Mouse (Mus musculus) kidney, embryonic 14.5 days (tissue): Measurements from ENCODE around the gene Chga. TPM values are rescaled to one million over a fixed set of nuclear protein-coding genes. Genes with fewer than 3 reads are reported as not detected.

Source experiments
- ATAC-seq: fragments of 200-750 bp; cut with Nextera tagmentation; 2 replicates; pipeline ENCODE4 v1.8.0; 2017; ENCODE audit warnings: moderate number of reproducible peaks, mild to moderate bottlenecking, moderate TSS enrichment, moderate library complexity; ENCODE audit not compliant: low FRiP score, low TSS enrichment
- H3K27ac ChIP-seq: fragments of 300-500 bp; sonication (generic); 2 replicates; pipeline ENCODE4 v1.5.1; 2014; ENCODE audit warnings: low read depth, mild to moderate bottlenecking, low read length, moderate library complexity, mixed read lengths
- H3K27me3 ChIP-seq: fragments of 300-500 bp; sonication (generic); 2 replicates; pipeline ENCODE4 v1.6.1; 2014; ENCODE audit warnings: mild to moderate bottlenecking, low read length; ENCODE audit not compliant: control insufficient read depth, insufficient read depth
- H3K36me3 ChIP-seq: fragments of 300-500 bp; sonication (generic); 2 replicates; pipeline ENCODE4 v1.6.1; 2014; ENCODE audit warnings: low read length, mixed read lengths; ENCODE audit not compliant: control insufficient read depth, insufficient read depth
- H3K4me1 ChIP-seq: fragments of 300-500 bp; sonication (generic); 2 replicates; pipeline ENCODE4 v1.6.1; 2014; ENCODE audit warnings: low read length, mixed read lengths; ENCODE audit not compliant: control insufficient read depth, insufficient read depth
- H3K4me2 ChIP-seq: fragments of 300-500 bp; sonication (generic); replicated peaks from 2 replicates; pipeline ENCODE4 v1.6.1; 2014; ENCODE audit warnings: low read depth, mild to moderate bottlenecking, low read length
- H3K4me3 ChIP-seq: fragments of 300-500 bp; sonication (generic); 2 replicates; pipeline ENCODE4 v1.5.1; 2014; ENCODE audit warnings: mild to moderate bottlenecking, low read length
- H3K9ac ChIP-seq: fragments of 300-500 bp; sonication (generic); 2 replicates; pipeline ENCODE4 v1.6.1; 2014; ENCODE audit warnings: low read depth, mild to moderate bottlenecking, low read length, moderate library complexity
- H3K9me3 ChIP-seq: fragments of 300-500 bp; sonication (generic); 2 replicates; pipeline ENCODE4 v1.6.1; 2016; ENCODE audit warnings: low read length; ENCODE audit not compliant: control insufficient read depth
- WGBS: fragments of 180-500 bp; shearing (Covaris S2); extraction: QIAGEN DNeasy Blood & Tissue Kit; methylation state at CpG from one replicate; pipeline ENCODE4 v1.1.7; 2014; 5-methylcytosine and 5-hydroxymethylcytosine counted together
- polyA plus RNA-seq: library from polyadenylated mRNA; unstranded; fragments of >200 nt; fragmentation: Nextera tagmentation; extraction: Ambion mirVana; gene quantifications from 2 replicates; pipeline ENCODE4 v1.2.1, GENCODE M21; 2014

Gene Chga
- polyA plus RNA-seq, 1 experiment from 2014 or later = 0.73 TPM

GRCm38 (mm10) chr12:102521777-102522319, 32.9 kb upstream of the Chga start:
- peak; percentile 57; the same call in 1 of the 2 replicates for ATAC-seq
- H3K27me3 ChIP-seq = no peaks in the 10 kb centered on the region
- 25% methylated on average over 13 of the region's 13 CpGs for WGBS
- H3K9ac ChIP-seq = no peak overlapping the region
- H3K4me3 ChIP-seq = no peak overlapping the region
- no peaks in the 10 kb centered on the region for H3K36me3 ChIP-seq
- H3K9me3 ChIP-seq = no peaks in the 10 kb centered on the region
- H3K4me1 ChIP-seq = peaks cover 4% of the 10 kb centered on the region; the same call in 1 of the 2 replicates
- H3K4me2 ChIP-seq = no peak overlapping the region
- no peak overlapping the region for H3K27ac ChIP-seq

GRCm38 (mm10) chr12:102524216-102524615, 30.6 kb upstream of the Chga start:
- H3K27me3 ChIP-seq = no peaks in the 10 kb centered on the region
- no peak overlapping the region for H3K4me3 ChIP-seq
- H3K4me2 ChIP-seq = no peak overlapping the region
- 54% methylated on average over 3 of the region's 3 CpGs for WGBS
- H3K4me1 ChIP-seq = peaks cover 4% of the 10 kb centered on the region; the same call in 1 of the 2 replicates
- H3K27ac ChIP-seq = no peak overlapping the region
- ATAC-seq = no peak
- H3K36me3 ChIP-seq = no peaks in the 10 kb centered on the region
- no peaks in the 10 kb centered on the region for H3K9me3 ChIP-seq
- no peak overlapping the region for H3K9ac ChIP-seq

GRCm38 (mm10) chr12:102524760-102525159, 30.0 kb upstream of the Chga start:
- Histone ChIP-seq H3K36me3 (no peaks in the 10 kb centered on the region), H3K4me3 (no peak overlapping the region), H3K27me3 (no peaks in the 10 kb centered on the region), H3K9me3 (no peaks in the 10 kb centered on the region), H3K9ac (no peak overlapping the region), H3K4me2 (no peak overlapping the region), H3K4me1 (peaks cover 4% of the 10 kb centered on the region; the same call in 1 of the 2 replicates), H3K27ac (no peak overlapping the region)
- 24% methylated on average over 6 of the region's 6 CpGs for WGBS
- ATAC-seq = 0 out of 2 replicates have a peak, but pooled peaks have one; percentile 35

- no peak overlapping the region for H3K4me3 ChIP-seq
- H3K27ac ChIP-seq = no peak overlapping the region
- H3K9me3 ChIP-seq = no peaks in the 10 kb centered on the region
- ATAC-seq = no peak
- no peaks in the 10 kb centered on the region for H3K36me3 ChIP-seq
- 70% methylated on average over 5 of the region's 5 CpGs for WGBS
- H3K4me2 ChIP-seq = no peak overlapping the region
- no peaks in the 10 kb centered on the region for H3K4me1 ChIP-seq
- H3K27me3 ChIP-seq = no peaks in the 10 kb centered on the region
- H3K9ac ChIP-seq = no peak overlapping the region
Measured at GRCm38 (mm10) chr12:102527989-102528388, 26.8 kb upstream of the Chga start.

GRCm38 (mm10) chr12:102535796-102536195, 19.0 kb upstream of the Chga start:
- Histone ChIP-seq H3K9ac (no peak overlapping the region), H3K27me3 (no peaks in the 10 kb centered on the region), H3K4me1 (no peaks in the 10 kb centered on the region), H3K36me3 (no peaks in the 10 kb centered on the region), H3K4me2 (no peak overlapping the region), H3K27ac (no peak overlapping the region), H3K9me3 (no peaks in the 10 kb centered on the region), H3K4me3 (no peak overlapping the region)
- 53% methylated on average over 1 of the region's 1 CpGs for WGBS
- peak; percentile 66; the same call in 1 of the 2 replicates for ATAC-seq

GRCm38 (mm10) chr12:102540278-102540677, 14.5 kb upstream of the Chga start:
- WGBS = 21% methylated on average over 8 of the region's 8 CpGs
- no peak overlapping the region for H3K27ac ChIP-seq
- no peaks in the 10 kb centered on the region for H3K4me1 ChIP-seq
- H3K27me3 ChIP-seq = no peaks in the 10 kb centered on the region
- no peaks in the 10 kb centered on the region for H3K36me3 ChIP-seq
- H3K9ac ChIP-seq = no peak overlapping the region
- no peak overlapping the region for H3K4me3 ChIP-seq
- ATAC-seq = no peak
- no peak overlapping the region for H3K4me2 ChIP-seq
- no peaks in the 10 kb centered on the region for H3K9me3 ChIP-seq

GRCm38 (mm10) chr12:102541168-102541567, 13.6 kb upstream of the Chga start:
- no peaks in the 10 kb centered on the region for H3K9me3 ChIP-seq
- H3K4me3 ChIP-seq = no peak overlapping the region
- no peak overlapping the region for H3K9ac ChIP-seq
- H3K4me1 ChIP-seq = no peaks in the 10 kb centered on the region
- WGBS = 93% methylated on average over 7 of the region's 7 CpGs
- ATAC-seq = no peak
- no peak overlapping the region for H3K27ac ChIP-seq
- no peaks in the 10 kb centered on the region for H3K27me3 ChIP-seq
- H3K36me3 ChIP-seq = no peaks in the 10 kb centered on the region
- H3K4me2 ChIP-seq = no peak overlapping the region

- Histone ChIP-seq H3K9ac (no peak overlapping the region), H3K36me3 (no peaks in the 10 kb centered on the region), H3K9me3 (no peaks in the 10 kb centered on the region), H3K27me3 (no peaks in the 10 kb centered on the region), H3K4me3 (no peak overlapping the region), H3K4me2 (no peak overlapping the region), H3K4me1 (no peaks in the 10 kb centered on the region), H3K27ac (no peak overlapping the region)
- no peak for ATAC-seq
- 75% methylated on average over 6 of the region's 6 CpGs for WGBS
Measured at GRCm38 (mm10) chr12:102545122-102545521, 9.6 kb upstream of the Chga start.

- peaks cover 19% of the 10 kb centered on the region for H3K27me3 ChIP-seq
- WGBS = 0% methylated on average over 11 of the region's 11 CpGs
- H3K9ac ChIP-seq = no peak overlapping the region
- no peak overlapping the region for H3K4me3 ChIP-seq
- H3K4me1 ChIP-seq = 0 out of 2 replicates have a peak, but pooled peaks cover 3% of the 10 kb centered on the region
- peak; percentile 65; the same call in 1 of the 2 replicates for ATAC-seq
- no peak overlapping the region for H3K4me2 ChIP-seq
- no peaks in the 10 kb centered on the region for H3K36me3 ChIP-seq
- H3K27ac ChIP-seq = no peak overlapping the region
- no peaks in the 10 kb centered on the region for H3K9me3 ChIP-seq
Measured at GRCm38 (mm10) chr12:102550529-102550928, 4.2 kb upstream of the Chga start.
